Mouse (Mus musculus) thymus, postnatal 14 days (tissue): ENCODE measurements around the gene Pla2g4e.

Source experiments
- DNase-seq: peaks from one replicate; pipeline ENCODE4 v3.0.0; 2021

Pla2g4e gene

GRCm38 (mm10) chr2:120235947-120236640 lies 9.0 kb downstream of the Pla2g4e start:
- no peak for DNase-seq

GRCm38 (mm10) chr2:120235381-120235780 lies 9.8 kb downstream of the Pla2g4e start:
- no peak for DNase-seq

- no peak for DNase-seq
Measured at GRCm38 (mm10) chr2:120231642-120232041, 13.5 kb downstream of the Pla2g4e start.

DNA sequence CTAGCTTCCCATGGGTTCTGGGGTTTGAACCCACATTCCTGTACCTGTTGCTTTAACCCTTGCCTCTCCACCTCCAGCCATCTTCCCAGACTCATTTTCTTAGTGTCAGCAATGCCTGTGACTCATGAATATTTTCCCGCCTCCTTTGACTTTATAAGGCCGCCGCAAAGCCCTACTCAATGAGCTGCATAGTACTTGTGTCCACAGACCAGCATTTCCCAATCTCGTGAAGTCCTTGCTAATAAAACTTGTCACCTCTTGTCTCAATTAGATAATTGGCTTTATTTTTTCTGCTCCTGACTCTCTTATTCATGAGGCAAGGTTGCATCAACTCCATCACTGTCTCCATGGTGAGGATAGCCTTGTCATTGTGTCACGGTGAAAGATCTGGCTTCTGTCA lies 30.5 kb downstream of the Pla2g4e start:
- DNase-seq = no peak

DNA sequence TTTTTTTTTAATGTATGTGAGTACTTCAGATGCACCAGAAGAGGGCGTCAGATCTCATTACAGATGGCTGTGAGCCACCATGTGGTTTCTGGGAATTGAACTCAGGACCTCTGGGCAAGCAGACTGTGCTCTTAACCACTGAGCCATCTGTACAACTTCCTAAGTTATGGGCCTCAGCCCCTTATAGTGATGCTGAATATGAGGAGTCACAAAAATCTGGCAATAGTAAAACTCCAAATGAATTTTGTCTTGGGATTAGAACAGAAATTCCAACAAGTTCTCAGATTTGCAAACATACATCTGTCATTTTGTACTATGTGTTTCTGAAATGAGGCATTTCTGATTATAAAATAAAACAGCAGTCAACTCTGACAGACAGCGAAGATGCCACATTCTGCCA lies 33.7 kb downstream of the Pla2g4e start:
- no peak for DNase-seq

- no peak for DNase-seq
Measured at GRCm38 (mm10) chr2:120207926-120208325, 37.2 kb downstream of the Pla2g4e start.

GRCm38 (mm10) chr2:120207028-120207427 lies 38.1 kb downstream of the Pla2g4e start:
- no peak for DNase-seq

DNA sequence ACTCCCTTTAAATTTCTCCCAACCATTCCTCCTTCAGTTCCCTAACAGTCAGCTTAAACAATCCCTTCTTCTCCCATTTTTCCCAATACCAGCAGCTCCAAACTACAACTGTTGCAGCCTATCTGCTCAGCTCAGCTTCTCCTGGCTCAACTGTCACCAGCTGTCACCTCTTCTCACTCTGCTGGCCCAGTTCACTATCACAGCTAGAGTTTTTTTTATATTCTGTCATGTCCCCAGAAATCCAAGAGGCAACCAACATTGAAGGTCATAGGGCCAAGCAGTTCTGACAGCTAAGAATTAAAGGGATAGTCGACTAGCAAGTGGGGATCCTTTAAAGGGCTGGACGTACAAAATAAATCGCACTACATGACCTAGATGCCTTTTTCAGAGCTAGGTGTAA lies 41.4 kb downstream of the Pla2g4e start:
- DNase-seq = no peak

- DNase-seq = no peak
Measured at GRCm38 (mm10) chr2:120200077-120200476, 45.1 kb downstream of the Pla2g4e start.

- DNase-seq = no peak
Measured at GRCm38 (mm10) chr2:120188174-120188573, 57.0 kb downstream of the Pla2g4e start.

GRCm38 (mm10) chr2:120187583-120187982 lies 57.6 kb downstream of the Pla2g4e start:
- no peak for DNase-seq

- no peak for DNase-seq
Measured at GRCm38 (mm10) chr2:120185527-120186276, 59.4 kb downstream of the Pla2g4e start.

DNA sequence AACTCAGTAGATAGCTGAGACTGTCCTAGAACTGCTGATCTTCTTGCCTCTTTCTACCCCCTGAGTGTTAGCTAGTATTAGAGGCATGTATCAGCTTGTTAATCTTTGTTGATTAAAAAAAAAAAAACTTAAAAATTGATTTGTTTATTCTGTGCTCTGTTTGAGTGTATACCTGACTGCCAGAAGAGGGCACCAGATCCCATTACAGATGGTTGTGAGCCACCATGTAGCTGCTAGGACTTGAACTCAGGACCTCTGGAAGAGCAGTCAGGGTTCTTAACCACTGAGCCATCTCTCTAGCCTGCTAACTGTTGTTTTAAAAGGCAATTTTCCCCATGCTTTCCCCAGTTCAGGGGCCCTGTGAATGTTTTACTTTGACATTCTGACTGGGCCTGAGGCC lies 66.2 kb downstream of the Pla2g4e start:
- no peak for DNase-seq

GRCm38 (mm10) chr2:120173718-120174117 lies 71.4 kb downstream of the Pla2g4e start:
- DNase-seq = peak; percentile 62

- DNase-seq = no peak
Measured at GRCm38 (mm10) chr2:120171362-120171761, 73.8 kb downstream of the Pla2g4e start.

GRCm38 (mm10) chr2:120170726-120171125 lies 74.4 kb downstream of the Pla2g4e start:
- DNase-seq = peak; percentile 45

DNA sequence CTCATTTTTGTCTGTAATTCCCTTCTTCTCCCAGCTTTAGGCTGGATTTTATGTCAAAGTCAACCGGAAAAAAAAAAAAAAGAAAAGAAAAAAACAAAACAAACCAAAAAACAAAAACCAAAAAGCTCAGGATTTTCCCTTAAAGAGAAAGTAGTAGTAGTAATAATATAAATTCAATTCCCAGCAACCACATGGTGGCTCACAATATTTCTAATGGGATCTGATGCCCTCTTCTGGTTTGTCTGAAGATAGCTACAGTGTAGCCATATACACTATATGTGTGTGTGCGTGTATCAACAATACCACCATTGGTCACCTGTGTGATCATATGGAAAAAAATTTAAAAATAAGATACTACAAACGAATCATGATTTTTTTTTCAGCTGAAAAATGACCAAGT lies 75.8 kb downstream of the Pla2g4e start:
- DNase-seq = no peak

DNA sequence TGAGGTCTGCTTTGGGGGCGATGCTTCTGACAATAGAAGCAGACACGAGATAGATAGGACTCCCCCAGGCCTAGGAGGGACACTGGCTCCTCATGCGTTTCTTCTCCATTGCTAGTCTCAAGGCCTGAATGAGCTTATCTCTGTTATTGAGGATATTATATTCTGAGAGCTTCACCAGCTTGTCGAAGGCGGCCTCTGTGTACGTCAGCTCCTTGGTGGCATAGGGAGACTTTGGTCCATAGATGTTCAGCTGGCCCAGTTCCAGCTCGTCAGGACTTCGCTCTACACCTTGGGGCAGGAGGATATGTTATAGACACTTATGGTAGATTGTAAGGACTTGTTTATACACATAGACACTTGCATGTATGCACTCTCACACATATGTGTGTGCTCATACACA lies 77.4 kb downstream of the Pla2g4e start:
- DNase-seq = no peak

DNA sequence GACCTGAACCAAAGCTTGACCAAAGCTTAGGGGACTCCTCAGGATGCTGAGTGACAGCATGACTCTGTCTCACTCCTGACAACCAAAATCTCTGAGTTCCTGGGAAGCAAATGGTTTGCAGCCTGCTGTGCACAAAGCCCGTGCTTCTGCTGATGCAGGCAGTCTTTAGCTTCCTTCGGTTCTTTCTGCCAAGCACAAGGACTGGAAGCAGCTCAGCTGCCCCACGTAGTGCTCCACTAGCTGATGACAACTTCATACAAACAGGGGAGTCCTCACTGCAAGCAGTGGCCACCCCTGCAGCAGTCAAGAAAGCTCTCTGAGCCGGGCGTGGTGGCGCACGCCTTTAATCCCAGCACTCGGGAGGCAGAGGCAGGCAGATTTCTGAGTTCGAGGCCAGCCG lies 79.7 kb downstream of the Pla2g4e start:
- DNase-seq = no peak

GRCm38 (mm10) chr2:120159434-120159833 lies 85.7 kb downstream of the Pla2g4e start:
- peak; percentile 17 for DNase-seq

DNA sequence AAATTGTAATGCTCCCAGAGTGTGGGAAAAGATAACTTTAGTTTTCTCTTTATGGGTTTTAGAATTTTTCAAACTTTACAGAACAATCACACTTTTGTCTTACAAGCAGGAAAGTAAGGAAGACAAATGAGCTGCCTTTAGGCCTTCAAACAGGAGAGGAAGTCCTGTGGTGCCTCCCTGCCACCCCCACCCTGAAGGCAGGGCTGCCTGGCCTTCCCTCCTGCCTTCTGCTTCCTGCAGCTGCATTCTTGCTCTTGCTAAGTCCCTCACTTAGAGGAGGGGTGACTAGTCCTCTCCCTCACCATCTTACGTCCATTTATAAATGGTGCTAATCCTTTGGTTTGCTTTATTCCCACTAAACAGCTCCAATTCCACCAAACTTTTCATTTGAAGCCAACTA lies 86.3 kb downstream of the Pla2g4e start:
- DNase-seq = peak; percentile 84

DNA sequence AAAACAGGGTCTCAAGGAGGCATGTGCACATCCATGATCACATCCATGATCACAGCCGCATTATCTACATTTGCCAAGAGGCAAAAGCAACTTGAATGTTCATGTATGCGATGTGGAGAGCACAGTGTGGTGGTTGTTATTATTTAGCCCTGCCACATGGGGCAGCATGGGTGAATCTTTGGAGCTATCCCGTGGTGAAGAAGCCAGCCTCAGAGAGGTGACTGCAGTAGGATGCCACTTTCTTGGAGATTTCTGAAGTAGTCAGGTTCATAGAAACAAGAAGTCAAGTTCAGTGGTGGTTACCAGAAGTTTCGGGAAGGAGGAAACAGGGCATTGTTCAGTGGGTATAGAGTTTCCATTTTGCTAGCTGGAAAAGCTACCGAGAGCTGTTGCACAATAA lies 87.1 kb downstream of the Pla2g4e start:
- DNase-seq = peak; percentile 14

GRCm38 (mm10) chr2:120157606-120158005 lies 87.5 kb downstream of the Pla2g4e start:
- no peak for DNase-seq

- DNase-seq = peak; percentile 99
Measured at GRCm38 (mm10) chr2:120154361-120154894, 90.7 kb downstream of the Pla2g4e start, which contains the start of gene Ehd4. Gene Ehd4, minus strand, starts transcription at chr2:120154606.
